Mouse (Mus musculus) mature B cell (primary cell): ENCODE measurements around the gene Tmem52b.

ENCODE experiments used
- in situ Hi-C: fragments of 300-500 bp; cut with MboI; formaldehyde crosslinking; loops from 2 replicates; pipeline ENCODE4 v1.14.3; 2019

Gene Tmem52b

GRCm38 (mm10) chr6:129532556-129532941 lies 20.2 kb downstream of the Tmem52b start:
- in situ Hi-C loops, result no loop called here

GRCm38 (mm10) chr6:129532942-129533860 lies 20.8 kb downstream of the Tmem52b start, which contains the start of gene Gabarapl1:
Gene Gabarapl1, plus strand, starts transcription at chr6:129533160.
- in situ Hi-C loops, result no loop called here

GRCm38 (mm10) chr6:129534057-129534456 lies 21.7 kb downstream of the Tmem52b start:
- in situ Hi-C loops, result no loop called here

GRCm38 (mm10) chr6:129534627-129535190 lies 22.4 kb downstream of the Tmem52b start:
- in situ Hi-C loops, result no loop called here

GRCm38 (mm10) chr6:129535723-129536122 lies 23.4 kb downstream of the Tmem52b start:
- in situ Hi-C loops, result no loop called here

- in situ Hi-C loops, result no loop called here
Measured at GRCm38 (mm10) chr6:129538555-129538954, 26.2 kb downstream of the Tmem52b start.

GRCm38 (mm10) chr6:129541931-129542330 lies 29.6 kb downstream of the Tmem52b start:
- in situ Hi-C loops, result no loop called here

GRCm38 (mm10) chr6:129542540-129542939 lies 30.2 kb downstream of the Tmem52b start:
- in situ Hi-C loops, result no loop called here

- in situ Hi-C loops, result no loop called here
Measured at GRCm38 (mm10) chr6:129543709-129544606, 31.6 kb downstream of the Tmem52b start.

GRCm38 (mm10) chr6:129547277-129547676 lies 34.9 kb downstream of the Tmem52b start:
- in situ Hi-C loops, result no loop called here

GRCm38 (mm10) chr6:129548009-129548408 lies 35.7 kb downstream of the Tmem52b start:
- in situ Hi-C loops, result no loop called here

- in situ Hi-C loops, result no loop called here
Measured at GRCm38 (mm10) chr6:129557298-129558023, 45.1 kb downstream of the Tmem52b start.

- in situ Hi-C loops, result no loop called here
Measured at GRCm38 (mm10) chr6:129558946-129559640, 46.7 kb downstream of the Tmem52b start.

- in situ Hi-C loops, result no loop called here
Measured at GRCm38 (mm10) chr6:129559641-129560027, 47.3 kb downstream of the Tmem52b start.

- in situ Hi-C loops, result no loop called here
Measured at GRCm38 (mm10) chr6:129565257-129565656, 52.9 kb downstream of the Tmem52b start.
